7 mouse cellular contexts compared by ENCODE assay signal in the genomic region with DNA sequence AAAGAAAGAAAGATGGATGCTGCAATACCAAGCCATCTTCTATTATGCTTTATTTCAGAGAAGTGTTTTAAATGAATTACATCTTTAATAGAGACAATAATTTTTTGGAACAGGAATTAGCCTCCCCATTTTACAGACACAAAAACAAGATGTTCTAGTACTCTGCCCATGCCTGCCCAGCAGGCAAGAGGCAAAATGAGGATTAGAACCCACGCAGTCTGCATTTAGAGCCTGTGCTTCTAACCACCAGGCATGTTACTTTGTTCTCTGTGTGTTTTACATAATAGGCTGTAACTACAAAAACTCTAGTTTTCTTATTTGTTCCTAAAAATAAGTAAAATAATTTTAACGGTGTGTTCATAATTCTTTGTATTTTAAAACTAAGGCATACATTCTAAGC.
"Had no signal": no experiment of that assay in that cellular context is flagged by ENCODE, and none has a peak within 500 bp of the region (broad histone marks: within the 10 kb centered on the region; RNA-seq: fewer than 3 reads in every experiment).

No protein-coding gene starts in this region.

- DNase-seq: lung, adult 2 months; lung, postnatal 14 days; lung, postnatal 36 days; right cerebral cortex, postnatal 14 days; thymus, adult 2 months; thymus, postnatal 25 days; thymus, postnatal 4 days had no signal
